Mouse (Mus musculus) testis, adult 2 months (tissue): Measurements from ENCODE around the gene Tmcc3. TPM values are rescaled to one million over a fixed set of nuclear protein-coding genes. Genes with fewer than 3 reads are reported as not detected.

ENCODE experiments used
- H3K27ac ChIP-seq: fragments of 200-500 bp; 2 replicates; pipeline ENCODE4 v1.5.1; 2012; ENCODE audit warnings: low read depth, low read length; ENCODE audit not compliant: control insufficient read depth, insufficient read depth
- H3K27me3 ChIP-seq: fragments of 200-500 bp; 2 replicates; pipeline ENCODE4 v1.6.1; 2012; ENCODE audit warnings: mild to moderate bottlenecking, low read length, moderate library complexity; ENCODE audit not compliant: control insufficient read depth, insufficient read depth
- H3K36me3 ChIP-seq: fragments of 200-500 bp; 2 replicates; pipeline ENCODE4 v1.6.1; 2012; ENCODE audit warnings: mild to moderate bottlenecking, low read length; ENCODE audit not compliant: control insufficient read depth, insufficient read depth
- H3K4me1 ChIP-seq: fragments of 200-500 bp; 2 replicates; pipeline ENCODE4 v1.6.1; 2012; ENCODE audit warnings: low read length; ENCODE audit not compliant: control insufficient read depth, insufficient read depth
- H3K4me3 ChIP-seq: fragments of 200-500 bp; 2 replicates; pipeline ENCODE4 v1.5.1; 2012; ENCODE audit warnings: low read depth, mild to moderate bottlenecking, low read length, moderate library complexity, mixed read lengths; ENCODE audit not compliant: control insufficient read depth
- CTCF ChIP-seq: fragments of 200-500 bp; IDR thresholded peaks from 2 replicates; pipeline ENCODE4 v1.5.1; 2012; ENCODE audit warnings: low read depth, mild to moderate bottlenecking, inconsistent platforms, low read length, moderate library complexity; ENCODE audit not compliant: control insufficient read depth, insufficient read depth, insufficient replicate concordance
- POLR2A ChIP-seq: fragments of 200-500 bp; IDR thresholded peaks from 2 replicates; pipeline ENCODE4 v1.6.1; 2012; ENCODE audit warnings: low read depth, mild to moderate bottlenecking, inconsistent platforms, low read length, moderate library complexity; ENCODE audit not compliant: control insufficient read depth
- polyA plus RNA-seq: library from polyadenylated mRNA; depleted of rRNA; stranded (reverse); fragments of >200 nt; gene quantifications from 2 replicates; pipeline ENCODE4 v1.2.3, GENCODE M21; 2012

Gene Tmcc3
- polyA plus RNA-seq, 1 experiment = 5.7 TPM

- TF ChIP-seq POLR2A (no peak), CTCF (no peak)
- H3K4me1 ChIP-seq = peaks cover 8% of the 10 kb centered on the region
- no peaks in the 10 kb centered on the region for H3K36me3 ChIP-seq
- peak overlapping the region; percentile 59 for H3K4me3 ChIP-seq
- H3K27me3 ChIP-seq = no peaks in the 10 kb centered on the region
- peak overlapping the region; percentile 45; the same call in 1 of the 2 replicates for H3K27ac ChIP-seq
Observed at GRCm38 (mm10) chr10:94377844-94378243, 66.1 kb downstream of the Tmcc3 start.

GRCm38 (mm10) chr10:94378383-94378782, 66.6 kb downstream of the Tmcc3 start:
- H3K27ac ChIP-seq = no peak overlapping the region
- peaks cover 8% of the 10 kb centered on the region for H3K4me1 ChIP-seq
- H3K4me3 ChIP-seq = peak overlapping the region; percentile 59
- H3K36me3 ChIP-seq = no peaks in the 10 kb centered on the region
- no peaks in the 10 kb centered on the region for H3K27me3 ChIP-seq
- TF ChIP-seq POLR2A (peak; percentile 22; the same call in 1 of the 2 replicates), CTCF (peak; percentile 14; the same call in 1 of the 2 replicates)

- no peak overlapping the region for H3K4me3 ChIP-seq
- H3K27ac ChIP-seq = no peak overlapping the region
- peaks cover 8% of the 10 kb centered on the region for H3K4me1 ChIP-seq
- H3K36me3 ChIP-seq = no peaks in the 10 kb centered on the region
- no peaks in the 10 kb centered on the region for H3K27me3 ChIP-seq
- peak; percentile 21; the same call in 1 of the 2 replicates for TF ChIP-seq CTCF
- no peak for TF ChIP-seq POLR2A
Observed at GRCm38 (mm10) chr10:94380082-94380481, 68.3 kb downstream of the Tmcc3 start.

DNA sequence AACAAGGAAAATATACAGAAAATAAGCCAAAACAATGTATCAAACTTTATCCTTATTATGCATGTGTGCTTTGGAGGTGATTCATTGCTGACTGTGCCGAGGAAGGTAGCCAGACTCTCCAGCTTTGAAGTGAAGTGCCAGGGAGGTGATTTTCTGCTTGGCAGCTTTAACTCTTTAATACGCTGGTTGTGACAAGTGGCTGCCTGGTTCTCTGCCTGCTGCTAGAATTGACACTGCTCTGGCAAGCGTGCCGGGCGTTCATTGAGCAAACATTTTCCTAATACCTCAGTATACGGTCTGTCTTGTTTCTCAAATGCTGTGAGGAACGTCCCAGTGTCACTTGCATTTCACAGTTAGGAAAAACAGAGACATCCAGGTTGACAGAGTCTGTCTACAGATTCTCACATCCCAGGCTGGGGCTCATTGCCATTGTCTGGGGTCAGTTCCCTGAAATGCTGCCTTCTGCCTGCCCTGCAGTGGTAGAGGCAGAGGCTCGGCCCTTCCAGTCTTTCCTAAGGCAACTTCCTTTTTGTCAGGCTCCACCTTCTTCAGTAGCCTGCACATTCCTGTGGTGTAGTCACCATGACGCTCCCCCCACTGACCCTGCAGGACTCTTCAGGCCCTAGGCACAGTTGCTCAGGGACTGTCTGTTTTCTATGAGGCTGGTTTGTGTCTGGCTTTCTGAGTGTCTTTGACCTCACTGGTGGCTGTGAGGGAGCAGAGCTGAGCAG, 69.1 kb downstream of the Tmcc3 start:
- no peak overlapping the region for H3K4me3 ChIP-seq
- H3K27ac ChIP-seq = no peak overlapping the region
- no peaks in the 10 kb centered on the region for H3K36me3 ChIP-seq
- H3K27me3 ChIP-seq = no peaks in the 10 kb centered on the region
- TF ChIP-seq CTCF = no peak
- TF ChIP-seq POLR2A = no peak
- peaks cover 8% of the 10 kb centered on the region for H3K4me1 ChIP-seq

DNA sequence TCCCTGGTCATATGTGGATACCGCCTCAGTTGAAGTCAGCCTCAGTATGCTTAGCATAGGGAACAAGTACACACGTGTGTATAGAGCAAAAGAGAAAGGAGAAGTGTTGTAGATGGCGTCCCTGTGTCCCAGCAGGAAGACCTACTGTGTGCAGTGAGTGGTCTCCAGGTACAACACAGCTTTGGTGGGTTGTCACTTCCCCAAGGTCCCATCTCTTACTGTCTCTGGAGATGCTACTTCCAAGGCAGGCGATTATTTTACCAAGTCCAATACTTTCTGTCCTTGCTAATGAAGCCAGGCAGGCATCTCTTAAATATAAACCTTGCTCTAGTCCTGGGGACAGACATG, 69.6 kb downstream of the Tmcc3 start:
- TF ChIP-seq POLR2A (no peak), CTCF (no peak)
- Histone ChIP-seq H3K27ac (no peak overlapping the region), H3K27me3 (no peaks in the 10 kb centered on the region), H3K4me1 (peaks cover 8% of the 10 kb centered on the region), H3K4me3 (no peak overlapping the region), H3K36me3 (no peaks in the 10 kb centered on the region)

DNA sequence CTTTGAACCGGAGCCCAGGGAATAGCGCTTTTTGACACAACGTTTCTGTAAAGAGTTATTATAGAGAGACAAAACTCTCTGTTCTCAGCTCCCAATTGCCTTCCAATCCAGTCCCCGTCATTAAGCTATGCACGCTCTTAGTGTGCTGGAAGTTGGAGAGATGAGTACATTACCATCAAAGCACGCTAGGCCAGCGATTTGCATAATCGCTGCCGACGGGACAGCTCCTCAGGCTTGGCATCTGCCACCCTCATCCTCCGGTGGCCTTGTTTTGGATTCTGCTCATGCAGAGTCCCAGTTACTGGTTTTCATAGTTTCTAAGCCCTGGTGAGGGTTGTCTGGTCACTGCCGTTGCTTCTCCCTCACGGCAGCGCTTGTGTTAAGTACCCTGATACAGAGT, 70.9 kb downstream of the Tmcc3 start:
- Histone ChIP-seq H3K27ac (no peak overlapping the region), H3K4me1 (peaks cover 11% of the 10 kb centered on the region), H3K27me3 (no peaks in the 10 kb centered on the region), H3K4me3 (no peak overlapping the region), H3K36me3 (no peaks in the 10 kb centered on the region)
- TF ChIP-seq POLR2A (no peak), CTCF (no peak)

DNA sequence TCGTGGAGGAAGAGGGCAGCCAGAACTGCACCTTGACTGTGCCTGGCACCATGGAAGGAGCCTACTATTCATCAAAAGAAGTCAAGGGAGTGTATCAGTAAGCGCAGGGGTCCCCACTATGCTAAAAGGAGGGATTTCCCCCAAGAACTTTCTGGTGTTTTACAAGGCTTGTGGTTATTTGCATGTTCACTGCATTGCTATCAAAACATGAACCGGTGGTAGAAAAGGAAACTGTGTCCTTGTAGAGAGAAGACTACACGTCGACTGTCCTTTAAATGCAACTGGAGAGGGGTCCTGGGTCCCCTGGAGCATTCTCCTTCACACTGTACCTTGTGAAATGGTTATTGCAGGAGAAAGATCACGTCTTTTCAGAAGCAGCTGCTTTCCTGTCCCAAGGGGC, 71.8 kb downstream of the Tmcc3 start:
- H3K36me3 ChIP-seq = no peaks in the 10 kb centered on the region
- no peaks in the 10 kb centered on the region for H3K27me3 ChIP-seq
- no peak overlapping the region for H3K4me3 ChIP-seq
- peaks cover 5% of the 10 kb centered on the region for H3K4me1 ChIP-seq
- no peak overlapping the region for H3K27ac ChIP-seq
- TF ChIP-seq CTCF = no peak
- TF ChIP-seq POLR2A = no peak
